Mouse (Mus musculus) spleen, adult 2 months (tissue): Measurements from ENCODE around the gene Zdhhc7.

ENCODE experiments used
- CTCF ChIP-seq: fragments of 200-500 bp; IDR thresholded peaks from 2 replicates; pipeline ENCODE4 v1.5.1; 2011; ENCODE audit warnings: mild to moderate bottlenecking, inconsistent platforms; ENCODE audit not compliant: insufficient read depth, insufficient read length, insufficient replicate concordance; ENCODE audit errors: extremely low read depth
- POLR2A ChIP-seq: fragments of 200-500 bp; IDR thresholded peaks from 2 replicates; pipeline ENCODE4 v1.6.1; 2011; ENCODE audit warnings: low read depth, low read length, inconsistent platforms

GRCm38 (mm10) chr8:120054833-120055232 is 46.4 kb downstream of the Zdhhc7 start:
- TF ChIP-seq CTCF (no peak), POLR2A (no peak)
